Mouse (Mus musculus) granulocyte monocyte progenitor cell, adult 5-6 weeks (primary cell): ENCODE data around the gene Gtf2h1. TPM values are rescaled to one million over a fixed set of nuclear protein-coding genes. Genes with fewer than 3 reads are reported as not detected.

Experiments used
- ATAC-seq: replicated peaks from 2 replicates; pipeline ENCODE4 v1.8.0; 2016; ENCODE audit warnings: mild to moderate bottlenecking, moderate TSS enrichment, inconsistent platforms; ENCODE audit not compliant: poor library complexity, severe bottlenecking
- total RNA-seq, 2 experiments: library from RNA; stranded (forward) in 1 of 2; stranded (reverse) in 1 of 2; fragments of 200-712, 200-1000 nt in 1 of 2; fragments of >200 nt in 1 of 2; fragmentation: Nextera tagmentation in 1 of 2; gene quantifications; 2 replicates each; pipeline ENCODE4 v1.2.3; 2014 to 2017

The Gtf2h1 gene
- total RNA-seq, 2 experiments from 2014 or later: 30.3 to 67.0 TPM

DNA sequence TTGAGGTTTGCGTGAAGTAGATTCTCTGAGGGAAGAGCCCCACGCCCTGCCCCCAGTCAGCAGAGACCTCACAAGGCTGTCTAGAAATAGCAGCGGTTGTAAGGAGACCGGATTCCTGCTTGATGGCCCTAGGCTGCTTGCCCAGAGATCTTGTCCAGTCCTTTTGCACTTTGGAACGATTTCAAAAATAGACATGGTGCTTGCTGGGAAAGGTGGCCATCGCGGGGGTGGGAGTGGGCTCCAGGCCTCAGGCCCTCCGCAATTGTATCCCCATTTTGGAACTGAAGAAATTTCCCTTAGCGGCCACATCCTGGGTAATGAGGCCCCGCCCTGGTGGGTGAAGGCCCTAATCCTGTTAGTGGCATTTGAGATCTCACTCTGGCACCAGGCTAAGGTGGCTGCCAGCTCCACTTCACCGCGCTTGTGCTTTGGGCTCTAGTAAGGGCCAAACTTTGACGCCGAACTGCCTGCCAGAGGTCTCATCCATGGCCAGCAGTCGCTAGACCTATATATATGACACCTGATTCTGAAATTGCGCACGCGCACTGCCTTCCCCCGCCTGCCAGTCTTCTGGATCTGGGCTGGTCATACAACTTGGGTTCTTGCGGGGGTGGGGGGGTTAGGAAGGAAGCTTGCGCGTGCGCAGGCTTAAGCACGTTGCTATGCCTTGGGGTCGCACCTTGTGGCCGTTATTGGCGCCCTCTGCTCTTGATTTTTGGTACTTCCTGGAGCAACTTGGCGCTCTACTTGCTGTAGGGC, 50.8 kb downstream of the Gtf2h1 start:
- peak; percentile 23 for ATAC-seq

DNA sequence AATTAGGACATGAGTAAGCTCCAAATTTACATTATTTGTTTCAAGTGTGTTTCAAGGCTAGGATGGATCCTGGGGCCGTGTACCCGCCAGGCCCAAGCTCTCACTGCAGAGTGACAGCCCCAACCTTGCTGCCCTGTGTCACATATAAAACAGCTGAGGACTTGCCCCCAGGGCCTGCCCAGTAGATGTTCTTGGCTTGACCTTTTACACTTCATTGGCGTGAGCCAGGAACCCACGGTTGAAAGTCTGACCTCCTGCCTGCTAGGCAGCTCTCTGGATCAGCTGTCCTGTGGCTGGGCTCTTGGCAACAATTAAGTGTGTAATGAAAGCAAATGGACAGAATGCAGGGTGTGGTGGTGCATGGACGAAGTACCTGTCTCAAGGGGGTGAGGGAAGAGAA, 53.4 kb downstream of the Gtf2h1 start:
- no peak for ATAC-seq

DNA sequence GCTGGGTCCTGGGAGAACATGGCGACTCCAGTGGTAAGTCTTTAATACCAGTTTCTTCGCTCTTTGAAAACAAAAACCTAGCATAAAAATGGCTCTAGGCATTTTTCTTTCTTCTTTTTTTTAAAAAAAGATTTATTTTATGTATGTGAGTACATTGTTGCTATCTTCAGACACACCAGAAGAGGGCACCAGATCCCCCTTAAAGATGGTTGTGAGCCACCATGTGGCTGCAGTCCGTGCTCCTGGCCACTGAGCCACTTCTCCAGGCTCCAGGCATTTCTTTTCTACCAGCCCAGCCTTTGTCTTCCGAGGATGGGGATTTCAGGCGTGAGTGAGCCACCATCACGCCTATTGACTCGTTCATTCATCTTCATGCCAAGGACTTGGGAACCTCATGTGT, 55.1 kb downstream of the Gtf2h1 start:
- no peak for ATAC-seq

DNA sequence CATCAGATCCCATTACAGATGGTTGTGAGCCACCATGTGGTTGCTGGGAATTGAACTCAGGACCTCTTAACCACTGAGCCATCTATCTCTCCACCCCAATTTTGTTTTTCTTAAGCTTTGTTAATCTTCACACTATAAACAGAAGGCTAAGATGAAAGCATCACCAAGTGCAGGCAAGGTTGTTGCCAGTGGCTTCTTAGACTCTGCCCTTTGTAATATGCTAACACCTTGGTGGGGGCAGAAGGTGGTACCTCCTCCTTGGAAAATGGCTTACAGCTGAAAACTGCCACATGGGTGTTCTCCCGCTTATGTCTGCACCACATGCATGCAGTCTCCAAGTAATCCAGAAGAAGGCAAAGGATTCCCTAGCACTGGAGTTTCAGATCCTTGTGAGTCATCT, 56.8 kb downstream of the Gtf2h1 start:
- ATAC-seq: peak; percentile 36; the same call in 1 of the 2 replicates

DNA sequence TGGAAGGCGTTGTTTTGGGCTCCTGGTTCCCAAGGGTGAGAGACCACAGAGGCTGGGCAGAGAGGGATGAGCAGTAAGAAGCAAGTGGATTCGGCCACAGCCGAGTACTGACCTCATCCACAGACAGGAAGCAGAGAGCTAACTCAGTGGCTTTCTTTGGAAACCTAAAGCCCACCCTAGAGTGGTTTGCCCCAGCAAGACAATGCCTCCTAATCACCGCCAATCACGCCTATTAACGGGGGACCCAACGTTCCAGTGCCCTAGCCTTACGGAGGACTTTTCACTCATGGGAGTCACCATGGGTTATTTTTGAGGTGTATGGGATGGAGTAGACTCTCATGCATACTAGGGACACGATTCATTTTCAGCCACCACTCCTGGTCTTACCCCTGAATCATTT, 57.5 kb downstream of the Gtf2h1 start:
- ATAC-seq: no peak

DNA sequence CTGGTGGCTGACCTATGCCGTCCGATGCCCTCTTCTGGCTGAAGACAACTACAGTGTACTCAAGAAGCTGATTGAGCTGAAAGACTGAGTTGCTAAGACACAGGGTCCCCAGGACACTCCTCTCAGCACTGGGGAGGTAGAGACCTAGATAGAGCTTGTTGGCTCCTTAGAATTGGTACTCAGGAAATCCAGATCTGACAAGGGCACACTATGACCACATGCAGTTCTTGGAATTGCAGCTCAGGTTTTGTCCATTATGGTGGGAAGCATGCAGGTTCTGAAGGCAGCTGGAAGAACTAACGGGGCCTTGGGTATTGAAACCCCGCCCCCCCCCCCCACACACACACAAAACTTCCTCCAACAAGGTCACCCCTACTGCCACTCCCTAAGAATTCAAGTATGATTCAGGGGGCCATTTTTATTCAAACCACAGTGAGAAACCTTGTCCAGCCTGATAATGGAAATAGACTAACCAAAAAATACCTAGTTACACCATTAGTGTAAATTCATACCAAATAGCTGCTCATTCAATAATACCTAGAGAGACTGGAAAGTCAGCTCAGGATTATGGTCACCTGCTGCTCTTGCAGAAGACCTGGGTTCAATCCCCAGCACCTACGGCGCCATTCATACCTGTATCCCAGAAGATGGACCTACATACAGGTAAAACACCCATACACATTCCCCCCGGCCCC, 60.1 kb downstream of the Gtf2h1 start:
- no peak for ATAC-seq

DNA sequence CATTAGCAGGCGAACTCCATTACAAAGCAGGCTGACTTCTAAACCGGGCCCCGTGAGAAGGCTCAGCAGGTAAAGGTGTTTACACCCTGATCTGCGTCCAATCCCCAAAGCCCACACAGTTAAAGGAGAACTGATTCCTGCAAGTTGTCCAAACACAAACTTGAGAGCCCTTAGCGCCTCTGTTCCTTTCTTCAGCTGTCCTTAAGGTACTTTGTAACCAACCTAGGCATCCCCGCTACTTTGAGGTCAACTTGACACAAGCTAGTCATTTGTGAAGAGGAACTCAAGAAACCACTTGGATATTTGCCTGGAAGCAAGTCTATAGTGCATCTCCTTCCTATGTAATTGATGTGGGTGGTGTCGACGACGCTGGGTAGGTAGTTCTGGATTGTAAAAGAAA, 61.5 kb downstream of the Gtf2h1 start:
- peak; percentile 61 for ATAC-seq

DNA sequence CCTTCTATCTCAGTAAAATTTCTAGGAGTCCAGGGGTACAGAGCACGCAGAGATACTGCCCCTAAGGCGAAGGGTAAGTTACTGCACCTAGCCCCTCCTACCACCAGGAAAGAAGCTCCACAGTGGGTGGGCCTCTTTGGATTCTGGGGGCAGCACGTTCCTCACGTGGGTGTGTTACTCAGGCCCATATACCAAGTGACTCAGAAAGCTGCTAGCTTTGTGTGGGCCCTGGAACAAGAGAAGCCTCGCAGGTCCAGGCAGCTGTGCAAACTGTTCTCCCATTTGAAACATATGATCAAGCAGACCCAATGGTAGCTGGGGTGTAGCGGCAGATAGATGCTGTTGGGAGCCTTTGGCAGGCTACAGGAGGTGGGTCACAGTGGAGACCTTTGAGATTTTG, 63.1 kb downstream of the Gtf2h1 start:
- no peak for ATAC-seq

DNA sequence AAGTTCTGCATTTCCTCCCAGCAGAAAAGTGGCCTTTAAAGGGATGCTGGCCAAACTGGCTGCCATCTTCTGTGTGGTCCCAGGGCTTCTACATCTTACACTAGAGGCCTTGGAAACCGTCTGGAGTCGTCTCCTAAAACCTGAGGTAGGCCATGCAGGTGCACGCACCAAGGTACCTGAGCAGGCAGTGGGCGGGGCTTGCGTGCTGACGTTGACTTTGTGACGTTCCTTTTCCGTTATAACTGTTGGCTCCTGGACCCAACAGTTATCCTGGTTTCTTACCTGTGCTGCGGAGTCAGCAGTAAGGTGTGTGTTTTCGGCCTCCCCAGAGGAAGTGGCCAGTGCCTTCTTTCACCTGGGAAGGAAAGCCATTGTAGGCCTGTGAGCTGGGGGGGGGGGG, 65.1 kb downstream of the Gtf2h1 start, which contains the start of gene Ldhc:
Ldhc (plus strand) TSS at position 208 of the 400 bp plus-strand sequence.
- no peak for ATAC-seq

DNA sequence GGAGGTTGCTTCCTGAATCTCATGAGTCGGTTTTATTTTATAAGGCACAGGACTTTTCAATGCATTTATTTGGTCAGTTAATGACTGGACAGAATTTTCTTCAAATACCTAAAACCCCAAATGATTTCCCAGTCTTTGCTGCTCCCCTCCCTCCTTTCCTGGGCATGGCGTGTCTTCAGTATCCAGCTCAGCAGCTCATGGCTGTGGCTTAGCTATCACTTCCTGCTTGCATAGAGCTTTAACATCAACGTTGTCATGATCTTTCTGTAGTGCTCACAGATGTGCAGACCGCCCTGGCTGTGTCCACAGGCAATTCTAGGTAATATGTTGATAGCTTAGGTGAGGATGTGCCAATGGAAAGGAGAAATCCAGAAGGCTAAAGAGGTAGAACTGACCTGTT, 76.1 kb downstream of the Gtf2h1 start:
- peak; percentile 63 for ATAC-seq

Other genes with a start within 250 kb of the Gtf2h1 start
- 11.2 and 24.1 TPM in 2 replicates for gene Sergef, start 156.3 kb upstream of the Gtf2h1 start, total RNA-seq (2014; fragmentation: Nextera tagmentation)
- gene Sergef, start 156.3 kb upstream of the Gtf2h1 start, total RNA-seq (2017): 10.4 and 12.4 TPM in 2 replicates
- not detected in 2 replicates for gene Tph1, start 123.6 kb upstream of the Gtf2h1 start, total RNA-seq (2014; fragmentation: Nextera tagmentation)
- gene Tph1, start 123.6 kb upstream of the Gtf2h1 start, total RNA-seq (2017): 0.15 TPM in 1 of 2 replicates, not detected in the other
- 23.5 and 23.9 TPM in 2 replicates for gene Saal1, start 85.4 kb upstream of the Gtf2h1 start, total RNA-seq (2014; fragmentation: Nextera tagmentation)
- 14.9 and 18.1 TPM in 2 replicates for gene Saal1, start 85.4 kb upstream of the Gtf2h1 start, total RNA-seq (2017)
- not detected in 2 replicates for gene Saa3, start 80.4 kb upstream of the Gtf2h1 start, total RNA-seq (2014; fragmentation: Nextera tagmentation)
- gene Saa3, start 80.4 kb upstream of the Gtf2h1 start, total RNA-seq (2017): 1.2 TPM in 1 of 2 replicates, not detected in the other
- gene Saa4, start 63.5 kb upstream of the Gtf2h1 start, total RNA-seq (2014; fragmentation: Nextera tagmentation): not detected in 2 replicates
- gene Saa4, start 63.5 kb upstream of the Gtf2h1 start, total RNA-seq (2017): not detected in 2 replicates
- gene Saa1, start 53.1 kb upstream of the Gtf2h1 start, total RNA-seq (2014; fragmentation: Nextera tagmentation): not detected in 2 replicates
- not detected in 2 replicates for gene Saa1, start 53.1 kb upstream of the Gtf2h1 start, total RNA-seq (2017)
- gene Saa2, start 44.3 kb upstream of the Gtf2h1 start, total RNA-seq (2014; fragmentation: Nextera tagmentation): not detected in 2 replicates
- gene Saa2, start 44.3 kb upstream of the Gtf2h1 start, total RNA-seq (2017): not detected in 2 replicates
- 17.0 and 32.8 TPM in 2 replicates for gene Hps5, start within 50 bp of the Gtf2h1 start, total RNA-seq (2014; fragmentation: Nextera tagmentation)
- gene Hps5, start within 50 bp of the Gtf2h1 start, total RNA-seq (2017): 19.1 and 27.6 TPM in 2 replicates
- 641 and 708 TPM in 2 replicates for gene Ldha, start 45.4 kb downstream of the Gtf2h1 start, total RNA-seq (2014; fragmentation: Nextera tagmentation)
- gene Ldha, start 45.4 kb downstream of the Gtf2h1 start, total RNA-seq (2017): 507 and 538 TPM in 2 replicates
- gene Ldhc, start 65.1 kb downstream of the Gtf2h1 start, total RNA-seq (2014; fragmentation: Nextera tagmentation): 3.5 TPM in 1 of 2 replicates, not detected in the other
- 1.2 TPM in 1 of 2 replicates, not detected in the other for gene Ldhc, start 65.1 kb downstream of the Gtf2h1 start, total RNA-seq (2017)
- 79.0 and 140 TPM in 2 replicates for gene Tsg101, start 123.9 kb downstream of the Gtf2h1 start, total RNA-seq (2014; fragmentation: Nextera tagmentation)
- gene Tsg101, start 123.9 kb downstream of the Gtf2h1 start, total RNA-seq (2017): 33.1 and 43.8 TPM in 2 replicates
- 8.7 and 13.5 TPM in 2 replicates for gene Uevld, start 162.4 kb downstream of the Gtf2h1 start, total RNA-seq (2014; fragmentation: Nextera tagmentation)
- gene Uevld, start 162.4 kb downstream of the Gtf2h1 start, total RNA-seq (2017): 9.8 and 12.9 TPM in 2 replicates
- not detected in 2 replicates for gene Gm9999, start 187.5 kb downstream of the Gtf2h1 start, total RNA-seq (2014; fragmentation: Nextera tagmentation)
- not detected in 2 replicates for gene Gm9999, start 187.5 kb downstream of the Gtf2h1 start, total RNA-seq (2017)
- gene Spty2d1, start 212.3 kb downstream of the Gtf2h1 start, total RNA-seq (2014; fragmentation: Nextera tagmentation): 18.9 and 24.6 TPM in 2 replicates
- gene Spty2d1, start 212.3 kb downstream of the Gtf2h1 start, total RNA-seq (2017): 24.6 and 26.6 TPM in 2 replicates